Mouse (Mus musculus) CD4-positive, CD25-positive, alpha-beta regulatory T cell, adult 2 months (primary cell): ENCODE data around the gene Usp29.
"Not testable (repeated sequence)": the region's sequence is repeated elsewhere in the genome, so short reads cannot be mapped to it uniquely, and the experiment has no call there.

Experiments used
- DNase-seq: peaks from one replicate; pipeline ENCODE4 v3.0.0-alpha.2; 2012; ENCODE audit warnings: low read depth, low spot score

Gene Usp29

GRCm38 (mm10) chr7:6923515-6923914 is 193.1 kb downstream of the Usp29 start:
- DNase-seq, result no peak

- DNase-seq, result no peak
These were observed 195.8 kb downstream of the Usp29 start for GRCm38 (mm10) chr7:6925926-6926730.

- no peak for DNase-seq
These were observed 196.3 kb downstream of the Usp29 start for GRCm38 (mm10) chr7:6926731-6926995.

GRCm38 (mm10) chr7:6929286-6929685 is 198.9 kb downstream of the Usp29 start:
- no peak for DNase-seq

- no peak for DNase-seq
These were observed 204.4 kb downstream of the Usp29 start for GRCm38 (mm10) chr7:6934741-6935140.

GRCm38 (mm10) chr7:6937040-6937439 is 206.7 kb downstream of the Usp29 start:
- peak; percentile 81 for DNase-seq

- peak; percentile 60 for DNase-seq
These were observed 210.4 kb downstream of the Usp29 start for GRCm38 (mm10) chr7:6940761-6941231.

GRCm38 (mm10) chr7:6948061-6948460 is 217.7 kb downstream of the Usp29 start:
- DNase-seq, result not testable (repeated sequence)

GRCm38 (mm10) chr7:6956576-6956975 is 226.2 kb downstream of the Usp29 start:
- no peak for DNase-seq

GRCm38 (mm10) chr7:6958574-6958973 is 228.2 kb downstream of the Usp29 start:
- no peak for DNase-seq

GRCm38 (mm10) chr7:6973566-6973965 is 243.2 kb downstream of the Usp29 start:
- no peak for DNase-seq

- DNase-seq, result no peak
These were observed 246.5 kb downstream of the Usp29 start for GRCm38 (mm10) chr7:6976890-6977289.

- not testable (repeated sequence) for DNase-seq
These were observed 264.9 kb downstream of the Usp29 start, which contains the start of gene Aurkc for GRCm38 (mm10) chr7:6995251-6995650. Gene Aurkc, plus strand, starts transcription at chr7:6995300.

GRCm38 (mm10) chr7:6998914-6999313 is 268.5 kb downstream of the Usp29 start:
- DNase-seq, result not testable (repeated sequence)

- DNase-seq, result not testable (repeated sequence)
These were observed 275.1 kb downstream of the Usp29 start for GRCm38 (mm10) chr7:7005441-7005840.
